Mouse (Mus musculus) CH12.LX (cell line): ENCODE results near the gene Jmjd1c. TPM values are rescaled to one million over a fixed set of nuclear protein-coding genes. Genes with fewer than 3 reads are reported as not detected.

Experiments used
- DNase-seq: peaks from one replicate; pipeline ENCODE4 v3.0.0-alpha.2; 2013; ENCODE audit errors: extremely low read depth
- H3K27ac ChIP-seq: 2 replicates; pipeline ENCODE4 v1.5.1; 2012; ENCODE audit warnings: low read depth, mild to moderate bottlenecking, control low read depth, moderate library complexity; ENCODE audit not compliant: insufficient read depth
- H3K27me3 ChIP-seq: replicated peaks from 2 replicates; pipeline ENCODE3; 2012; ENCODE audit warnings: inconsistent platforms
- H3K36me3 ChIP-seq, 2 experiments: replicated peaks in 1 of 2; 2 replicates each; pipeline versions ENCODE3 to v1.6.1; 2012; ENCODE audit warnings: inconsistent platforms in 1 of 2, low read length in 1 of 2, mild to moderate bottlenecking in 1 of 2, mixed read lengths in 1 of 2, moderate library complexity in 1 of 2; ENCODE audit not compliant: control insufficient read depth in 1 of 2, insufficient read depth in 1 of 2
- H3K4me1 ChIP-seq, 2 experiments: 2 replicates each; pipeline ENCODE4 v1.6.1; 2012; ENCODE audit warnings: inconsistent platforms in 1 of 2, moderate library complexity in 1 of 2; ENCODE audit not compliant: insufficient read depth in 2 of 2, control insufficient read depth in 1 of 2
- H3K4me2 ChIP-seq: 2 replicates; pipeline ENCODE4 v1.6.1; 2012; ENCODE audit warnings: low read depth, mild to moderate bottlenecking, control low read depth; ENCODE audit not compliant: poor library complexity, insufficient read depth, severe bottlenecking
- H3K4me3 ChIP-seq, 3 experiments: fragments of 150-350 bp in 1 of 3; sonication (generic) in 1 of 3; replicated peaks in 1 of 3; 2 replicates each; pipeline versions ENCODE3 to v1.5.1; 2011 to 2012; ENCODE audit warnings: low read depth in 2 of 3, low read length in 2 of 3, mild to moderate bottlenecking in 2 of 3, moderate library complexity in 2 of 3, control low read depth in 1 of 3, improper control_type of control experiment in 1 of 3, inconsistent platforms in 1 of 3, mixed read lengths in 1 of 3; ENCODE audit not compliant: poor library complexity in 1 of 3
- H3K79me2 ChIP-seq: replicated peaks from 2 replicates; pipeline ENCODE4 v1.6.1; 2012; ENCODE audit warnings: mild to moderate bottlenecking, moderate library complexity; ENCODE audit not compliant: control insufficient read depth, poor library complexity, insufficient read depth, severe bottlenecking; ENCODE audit errors: extremely low read depth
- H3K9ac ChIP-seq: 2 replicates; pipeline ENCODE4 v1.6.1; 2012; ENCODE audit warnings: low read depth, mild to moderate bottlenecking, control low read depth, moderate library complexity; ENCODE audit not compliant: insufficient read depth
- H3K9me3 ChIP-seq: replicated peaks from 2 replicates; pipeline ENCODE3; 2012; ENCODE audit warnings: low read length, inconsistent platforms, mixed read lengths
- EP300 ChIP-seq: IDR thresholded peaks from 2 replicates; pipeline ENCODE4 v1.6.1; 2011; ENCODE audit warnings: low read length, improper control_type of control experiment
- ETS1 ChIP-seq: conservative IDR thresholded peaks from 2 replicates; pipeline ENCODE4 v1.6.1; 2012; ENCODE audit warnings: low read depth, mild to moderate bottlenecking, inconsistent platforms, low read length, improper control_type of control experiment, moderate library complexity
- IRF4 ChIP-seq: IDR thresholded peaks from 2 replicates; pipeline ENCODE4 v1.6.1; 2014; ENCODE audit warnings: low read depth, mild to moderate bottlenecking, inconsistent platforms, low read length, improper control_type of control experiment
- JUND ChIP-seq: conservative IDR thresholded peaks from 2 replicates; pipeline ENCODE4 v1.6.1; 2011; ENCODE audit warnings: low read depth, low read length, improper control_type of control experiment
- KAT2A ChIP-seq: IDR thresholded peaks from 2 replicates; pipeline ENCODE4 v1.6.1; 2012; ENCODE audit warnings: low read length, improper control_type of control experiment, inconsistent platforms; ENCODE audit not compliant: insufficient replicate concordance
- MXI1 ChIP-seq: IDR thresholded peaks from 2 replicates; pipeline ENCODE4 v1.6.1; 2011; ENCODE audit warnings: mild to moderate bottlenecking, low read depth, low read length, improper control_type of control experiment
- POLR2A ChIP-seq: IDR thresholded peaks from 2 replicates; pipeline ENCODE4 v1.6.1; 2011; ENCODE audit warnings: low read depth, mild to moderate bottlenecking, improper control_type of control experiment, low read length
- RCOR1 ChIP-seq: conservative IDR thresholded peaks from 2 replicates; pipeline ENCODE4 v1.6.1; 2012; ENCODE audit warnings: low read depth, mild to moderate bottlenecking, inconsistent platforms, low read length, improper control_type of control experiment
- SIN3A ChIP-seq: IDR thresholded peaks from 2 replicates; pipeline ENCODE4 v1.6.1; 2012; ENCODE audit warnings: low read length, improper control_type of control experiment, inconsistent platforms
- UBTF ChIP-seq: IDR thresholded peaks from 2 replicates; pipeline ENCODE4 v1.6.1; 2012; ENCODE audit warnings: low read depth, mild to moderate bottlenecking, inconsistent platforms, low read length, improper control_type of control experiment, moderate library complexity
- ZC3H11A ChIP-seq: IDR thresholded peaks from 2 replicates; pipeline ENCODE4 v1.6.1; 2012; ENCODE audit warnings: low read depth, mild to moderate bottlenecking, inconsistent platforms, low read length, improper control_type of control experiment
- ZMIZ1 ChIP-seq: IDR thresholded peaks from 2 replicates; pipeline ENCODE4 v1.6.1; 2012; ENCODE audit warnings: low read depth, mild to moderate bottlenecking, inconsistent platforms, low read length, improper control_type of control experiment
- dilution Hi-C: fragments of 300-500 bp; cut with MboI; formaldehyde crosslinking; loops from 2 replicates; pipeline ENCODE4 v1.14.3; 2020; ENCODE audit warnings: low sequenced_read_pairs; ENCODE audit not compliant: extremely low pct_unique_long_range_greater_than_20kb, extremely low pct_ligation_motif_present
- in situ Hi-C: fragments of 300-500 bp; cut with MboI; formaldehyde crosslinking; loops from 3 replicates; pipeline ENCODE4 v1.14.3; 2019; ENCODE audit warnings: low sequenced_read_pairs, low pct_ligation_motif_present, low pct_unique_long_range_greater_than_20kb, mixed read lengths
- polyA plus RNA-seq: library from polyadenylated mRNA; unstranded; fragments of >175 nt; gene quantifications from 2 replicates; pipeline ENCODE4 v1.2.1, GENCODE M21; 2012; ENCODE audit warnings: low read depth; ENCODE audit not compliant: insufficient read length
- total RNA-seq, 2 experiments: library from RNA; depleted of rRNA; stranded (reverse); fragments of 300-350 nt in 1 of 2; fragments of >200 nt in 1 of 2; gene quantifications; 2 replicates each; pipeline ENCODE4 v1.2.3; 2012 to 2014

The Jmjd1c gene
- total and polyA plus RNA-seq, 3 experiments, result 41.2 to 50.1 (median 41.6) TPM

GRCm38 (mm10) chr10:67047712-67048645, 47.9 kb upstream of the Jmjd1c start:
- no peak for TF ChIP-seq ZMIZ1
- no peak for TF ChIP-seq RCOR1
- no peak for TF ChIP-seq POLR2A
- no peak for TF ChIP-seq SIN3A
- TF ChIP-seq IRF4, result no peak
- DNase-seq, result no peak
- Histone ChIP-seq H3K9ac (no peak overlapping the region), H3K27ac (no peak overlapping the region), H3K4me3 (no peak overlapping the region), H3K4me1 (peaks cover 23 to 91% of the 10 kb centered on the region in 2 experiments), H3K36me3 (peaks cover 7 to 17% of the 10 kb centered on the region in 2 experiments), H3K79me2 (peaks cover 50% of the 10 kb centered on the region), H3K4me2 (no peak overlapping the region), H3K9me3 (no peaks in the 10 kb centered on the region), H3K27me3 (no peaks in the 10 kb centered on the region)
- in situ Hi-C loops (no loop called here), dilution Hi-C loops (no loop called here)

GRCm38 (mm10) chr10:67048871-67049615, 46.9 kb upstream of the Jmjd1c start:
- Histone ChIP-seq H3K9me3 (no peaks in the 10 kb centered on the region), H3K79me2 (peaks cover 52% of the 10 kb centered on the region), H3K27me3 (no peaks in the 10 kb centered on the region), H3K27ac (no peak overlapping the region), H3K9ac (no peak overlapping the region), H3K4me1 (peaks cover 20 to 88% of the 10 kb centered on the region in 2 experiments), H3K36me3 (peaks cover under 1 to 9% of the 10 kb centered on the region in 2 experiments), H3K4me2 (no peak overlapping the region), H3K4me3 (no peak overlapping the region)
- dilution Hi-C loops, result no loop called here
- TF ChIP-seq JUND (peak; percentile 23; the same call in 1 of the 2 replicates), ETS1 (no peak; the same call in 1 of the 2 replicates), EP300 (peak; percentile 26), SIN3A (no peak)
- peak; percentile 61 for DNase-seq
- in situ Hi-C loops, result no loop called here

- Histone ChIP-seq H3K79me2 (peaks cover 49% of the 10 kb centered on the region), H3K36me3 (peaks cover 0 to 7% of the 10 kb centered on the region in 2 experiments), H3K9me3 (no peaks in the 10 kb centered on the region), H3K4me2 (no peak overlapping the region), H3K9ac (no peak overlapping the region), H3K4me3 (no peak overlapping the region), H3K27ac (no peak overlapping the region), H3K4me1 (peaks cover 19 to 82% of the 10 kb centered on the region in 2 experiments), H3K27me3 (no peaks in the 10 kb centered on the region)
- DNase-seq, result no peak
- dilution Hi-C loops, result no loop called here
- no peak for TF ChIP-seq ZC3H11A
- no peak for TF ChIP-seq MXI1
- no peak for TF ChIP-seq UBTF
- TF ChIP-seq KAT2A, result no peak
- in situ Hi-C loops, result no loop called here
Observed at GRCm38 (mm10) chr10:67049621-67050020, 46.3 kb upstream of the Jmjd1c start.
